8 mouse cellular contexts compared by ENCODE assay signal in the genomic region with DNA sequence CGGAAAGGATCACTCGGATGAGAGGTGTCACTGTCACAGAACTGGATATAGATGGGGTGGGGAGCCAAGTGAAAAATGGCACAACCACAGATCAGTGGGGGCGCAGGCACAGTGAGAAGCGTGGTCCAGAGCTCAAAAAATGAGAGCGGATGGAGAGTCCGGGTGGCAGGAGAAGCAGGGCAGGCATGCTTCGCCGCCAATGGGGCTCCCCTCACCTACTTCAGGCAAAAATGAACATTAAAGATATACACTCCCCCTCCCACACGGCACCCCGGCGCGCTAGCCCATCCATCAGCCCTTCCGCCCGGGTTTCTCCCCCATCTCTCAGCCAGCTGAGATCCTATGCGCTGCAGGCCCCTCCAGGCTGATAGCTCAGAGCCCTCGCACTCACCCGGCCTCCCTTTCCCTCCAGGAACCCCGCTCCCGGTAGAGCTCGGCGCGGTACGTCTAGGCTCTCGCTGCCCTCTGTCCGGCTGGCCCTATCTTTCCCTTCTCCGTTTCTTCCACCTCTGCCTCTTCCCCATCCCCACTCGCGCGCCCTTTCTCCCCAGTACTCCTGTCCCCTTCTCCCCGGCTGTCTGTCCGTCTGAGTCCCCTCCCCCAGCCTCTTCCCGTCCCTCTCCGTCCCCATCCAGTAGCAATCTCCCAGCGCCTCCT. TPM values are rescaled to one million over a fixed set of nuclear protein-coding genes. Genes with fewer than 3 reads are reported as not detected.
A peak's percentile ranks its signal among the peaks of the same experiment; 100 is the strongest.
DNase-seq lines count a peak whose midpoint lies in the region; ATAC-seq and TF ChIP-seq lines count a peak whose summit lies in the region.

No protein-coding gene starts in this region.

- TF ChIP-seq CTCF in intestine, postnatal 0 days (IDR thresholded peaks at IDR 0.05; ENCODE audit: low read depth): no peak

- no peaks in the 10 kb centered on the region for H3K9me3 ChIP-seq in embryonic facial prominence, embryonic 10.5 days
- no peaks in the 10 kb centered on the region for H3K9me3 ChIP-seq in intestine, postnatal 0 days (ENCODE audit: control insufficient read depth)

- WGBS in embryonic facial prominence, embryonic 10.5 days: 3% methylated on average over 34 of the region's 34 CpGs
- 6% methylated on average over 34 of the region's 34 CpGs for WGBS in intestine, postnatal 0 days

- H3K4me3 ChIP-seq in embryonic facial prominence, embryonic 10.5 days: peak overlapping the region; percentile 76
- H3K4me3 ChIP-seq in intestine, postnatal 0 days (ENCODE audit: low read depth, low read length): peak overlapping the region; percentile 56
- H3K4me3 ChIP-seq in myocyte: peak overlapping the region; percentile 69

- peak overlapping the region; percentile 40 for H3K9ac ChIP-seq in intestine, postnatal 0 days (ENCODE audit: low read depth, low read length)

- H3K4me2 ChIP-seq in intestine, postnatal 0 days (replicated peaks; ENCODE audit: low read depth): peak overlapping the region; percentile 76
- peak overlapping the region; percentile 77 for H3K4me2 ChIP-seq in myocyte (ENCODE audit: low read depth)

- DNase-seq in layer of hippocampus, postnatal 10 days (ENCODE audit: low spot score in 2 of 2): peak; percentile 61 to 64
- no peak for DNase-seq in layer of hippocampus, adult 18-20 months (ENCODE audit: low spot score in 2 of 2)
- DNase-seq in brain, adult 2 months (ENCODE audit: low read depth, low spot score): peak; percentile 57
- peak; percentile 47 for DNase-seq in embryonic facial prominence, embryonic 10.5 days (ENCODE audit: low spot score)
- no peak for DNase-seq in ovary, postnatal 14 days (ENCODE audit: low spot score)
- no peak for DNase-seq in left cerebral cortex, postnatal 36 days (ENCODE audit: low spot score in 2 of 2)

- peak overlapping the region; percentile 58 for H3ac ChIP-seq in myocyte (ENCODE audit: control insufficient read depth, insufficient read length)

- H3K27ac ChIP-seq in embryonic facial prominence, embryonic 10.5 days (replicated peaks): peak overlapping the region; percentile 90
- 0 out of 2 replicates have a peak overlapping the region, but pooled peaks have one; percentile 37 for H3K27ac ChIP-seq in intestine, postnatal 0 days (ENCODE audit: low read depth, low read length)

- TF ChIP-seq POLR2A in myocyte (IDR thresholded peaks at IDR 0.05; ENCODE audit: insufficient read length, low read depth): no peak

- no peak for ATAC-seq in intestine, postnatal 0 days

- intact Hi-C loops in left cerebral cortex, postnatal 36 days (cut with DNase I): loop anchor here (2.0 to 5.0 kb wide), 2 partner anchors 37 to 194 kb away; no protein-coding TSS in a partner anchor

- H3K36me3 ChIP-seq in embryonic facial prominence, embryonic 10.5 days (replicated peaks): no peaks in the 10 kb centered on the region
- no peaks in the 10 kb centered on the region for H3K36me3 ChIP-seq in intestine, postnatal 0 days (ENCODE audit: control insufficient read depth, insufficient read depth)
- no peaks in the 10 kb centered on the region for H3K36me3 ChIP-seq in myocyte (ENCODE audit: control insufficient read depth, insufficient read depth)

- peaks cover 66% of the 10 kb centered on the region for H3K4me1 ChIP-seq in embryonic facial prominence, embryonic 10.5 days
- 0 out of 2 replicates have a peak, but pooled peaks cover 6% of the 10 kb centered on the region for H3K4me1 ChIP-seq in intestine, postnatal 0 days (replicated peaks; ENCODE audit: control insufficient read depth, insufficient read depth, low read length)

- no peaks in the 10 kb centered on the region for H3K79me2 ChIP-seq in myocyte (ENCODE audit: control insufficient read depth, insufficient read depth)

- peaks cover 14% of the 10 kb centered on the region for H3K27me3 ChIP-seq in embryonic facial prominence, embryonic 10.5 days (replicated peaks; ENCODE audit: low read depth, poor library complexity, severe bottlenecking)
- no peaks in the 10 kb centered on the region for H3K27me3 ChIP-seq in intestine, postnatal 0 days (replicated peaks; ENCODE audit: control insufficient read depth, insufficient read depth, low read length)
- H3K27me3 ChIP-seq in myocyte (ENCODE audit: control insufficient read depth, insufficient read depth, insufficient read length): no peaks in the 10 kb centered on the region

TF ChIP-seq in myocyte, 11 proteins besides CTCF, POLR2A, EP300 and RAD21:
- no peak for TF ChIP-seq MAX (IDR thresholded peaks at IDR 0.05; ENCODE audit: low read depth)
- no peak for TF ChIP-seq TCF3 (IDR thresholded peaks at IDR 0.05; ENCODE audit: insufficient read length, low read depth)
- TF ChIP-seq MYOD1 (IDR thresholded peaks at IDR 0.05; ENCODE audit: control insufficient read depth in 1 of 3, insufficient read length in 2 of 3, low read depth in 2 of 3): no peak
- TF ChIP-seq TCF12 (IDR thresholded peaks at IDR 0.05; ENCODE audit: insufficient read depth, poor library complexity, severe bottlenecking): no peak
- TF ChIP-seq CEBPB (IDR thresholded peaks at IDR 0.05; ENCODE audit: insufficient read depth, poor library complexity, severe bottlenecking): no peak
- TF ChIP-seq SRF (IDR thresholded peaks at IDR 0.05; ENCODE audit: control insufficient read depth, insufficient read length, low read depth): no peak
- TF ChIP-seq USF1 (IDR thresholded peaks at IDR 0.05; ENCODE audit: low read depth): no peak
- no peak for TF ChIP-seq REST (IDR thresholded peaks at IDR 0.05; ENCODE audit: insufficient read depth, insufficient read length)
- TF ChIP-seq E2F4 (IDR thresholded peaks at IDR 0.05; ENCODE audit: insufficient read depth): no peak
- TF ChIP-seq MYOG (IDR thresholded peaks at IDR 0.05; ENCODE audit: control insufficient read depth in 1 of 3, insufficient read depth in 1 of 3, insufficient read length in 2 of 3, low read depth in 2 of 3): no peak
- no peak for TF ChIP-seq POLR2AphosphoS2 (IDR thresholded peaks at IDR 0.05; ENCODE audit: insufficient read length, low read depth)

RNA-seq across cellular contexts. Expression of a gene that starts 0.8 kb away (rescaled TPM):
- total RNA-seq in layer of hippocampus, postnatal 10 days (2021): 10 to 100 TPM; 34.0 to 39.3 TPM
- 10 to 100 TPM; 52.9 to 58.5 TPM for total RNA-seq in layer of hippocampus, adult 18-20 months (2021)
- 6.1 and 6.8 TPM in 2 replicates for polyA plus RNA-seq in embryonic facial prominence, embryonic 10.5 days (2016; fragmentation: Nextera tagmentation; extraction: Ambion mirVana)
- polyA plus RNA-seq in intestine, postnatal 0 days (2015; fragmentation: Nextera tagmentation; extraction: Ambion mirVana): 0.87 and 1.1 TPM in 2 replicates
- polyA plus RNA-seq in myocyte (2012; fragmentation: generic; extraction: Trizol): 0.98 TPM
- total RNA-seq in left cerebral cortex, postnatal 36 days (2021): 10 to 100 TPM; 31.0 to 52.3 TPM

RNA-seq across cellular contexts. Expression of a gene that starts 3.2 kb away (rescaled TPM):
- total RNA-seq in layer of hippocampus, postnatal 10 days (2021): 10 to 100 TPM; 26.5 to 31.1 TPM
- 10 to 100 TPM; 17.8 to 18.3 TPM for total RNA-seq in layer of hippocampus, adult 18-20 months (2021)
- 22.4 and 22.8 TPM in 2 replicates for polyA plus RNA-seq in embryonic facial prominence, embryonic 10.5 days (2016; fragmentation: Nextera tagmentation; extraction: Ambion mirVana)
- 7.5 and 8.8 TPM in 2 replicates for polyA plus RNA-seq in intestine, postnatal 0 days (2015; fragmentation: Nextera tagmentation; extraction: Ambion mirVana)
- 10.8 TPM for polyA plus RNA-seq in myocyte (2012; fragmentation: generic; extraction: Trizol)
- 10 to 100 TPM; 24.3 to 29.5 TPM for total RNA-seq in left cerebral cortex, postnatal 36 days (2021)

RNA-seq across cellular contexts. Expression of a gene that starts 15.1 kb away (rescaled TPM):
- 10 to 100 TPM; 19.2 to 20.6 TPM for total RNA-seq in layer of hippocampus, postnatal 10 days (2021)
- total RNA-seq in layer of hippocampus, adult 18-20 months (2021): 10 to 100 TPM; 11.3 to 14.9 TPM
- polyA plus RNA-seq in embryonic facial prominence, embryonic 10.5 days (2016; fragmentation: Nextera tagmentation; extraction: Ambion mirVana): 14.5 and 15.8 TPM in 2 replicates
- 75.3 and 81.5 TPM in 2 replicates for polyA plus RNA-seq in intestine, postnatal 0 days (2015; fragmentation: Nextera tagmentation; extraction: Ambion mirVana)
- 6.5 TPM for polyA plus RNA-seq in myocyte (2012; fragmentation: generic; extraction: Trizol)
- total RNA-seq in left cerebral cortex, postnatal 36 days (2021): 10 to 100 TPM in 1 of 2 experiments, 1 to 10 TPM in 1; 6.3 to 20.1 TPM

RNA-seq across cellular contexts. Expression of a gene that starts 25.4 kb away (rescaled TPM):
- total RNA-seq in layer of hippocampus, postnatal 10 days (2021): 100 to 1,000 TPM; 410 to 431 TPM
- total RNA-seq in layer of hippocampus, adult 18-20 months (2021): 100 to 1,000 TPM; 423 to 433 TPM
- 0.45 and 0.81 TPM in 2 replicates for polyA plus RNA-seq in embryonic facial prominence, embryonic 10.5 days (2016; fragmentation: Nextera tagmentation; extraction: Ambion mirVana)
- 0.90 and 0.93 TPM in 2 replicates for polyA plus RNA-seq in intestine, postnatal 0 days (2015; fragmentation: Nextera tagmentation; extraction: Ambion mirVana)
- not detected for polyA plus RNA-seq in myocyte (2012; fragmentation: generic; extraction: Trizol)
- total RNA-seq in left cerebral cortex, postnatal 36 days (2021): 100 to 1,000 TPM; 312 to 354 TPM

Comparison
In these comparisons a context has a peak if more than half of its experiments do, and no peak if none do; other contexts are left out.
1. DNase-seq: peak in layer of hippocampus, postnatal 10 days (2 of 2), brain, adult 2 months (single experiment) and embryonic facial prominence, embryonic 10.5 days (single experiment); none in layer of hippocampus, adult 18-20 months (0 of 2), ovary, postnatal 14 days (single experiment) and left cerebral cortex, postnatal 36 days (0 of 2).
2. Peak in every context shown above with its lines, with median percentiles within 50 percentile points of each other: H3K4me3 ChIP-seq.